Mouse (Mus musculus): ENCODE measurements around the gene Spata25. TPM values are rescaled to one million over a fixed set of nuclear protein-coding genes. Genes with fewer than 3 reads are reported as not detected.
"Not testable (repeated sequence)": the region's sequence is repeated elsewhere in the genome, so short reads cannot be mapped to it uniquely, and the experiment has no call there.

Gene Spata25
- polyA plus RNA-seq, 1 experiment = 4.5 TPM

GRCm38 (mm10) chr2:164868491-164868890 lies 40.2 kb upstream of the Spata25 start:
- H3K27ac ChIP-seq (ENCODE audit: control insufficient read depth, insufficient read depth, low read length) = no peak overlapping the region; the same call in 1 of the 2 replicates
- H3K27me3 ChIP-seq (ENCODE audit: control insufficient read depth, insufficient read depth, low read length) = no peaks in the 10 kb centered on the region
- peaks cover 12% of the 10 kb centered on the region for H3K4me1 ChIP-seq (replicated peaks; ENCODE audit: control insufficient read depth, insufficient read depth, low read length)
- no peak for TF ChIP-seq CTCF (IDR thresholded peaks at IDR 0.05; ENCODE audit: borderline replicate concordance, control insufficient read depth, extremely low read depth, insufficient read depth, low read length, poor library complexity)
- no peak for TF ChIP-seq POLR2A (IDR thresholded peaks at IDR 0.05; ENCODE audit: control insufficient read depth, extremely low read depth, insufficient read depth, low read length, poor library complexity)
- WGBS = 25% methylated on average over 7 of the region's 7 CpGs
- no peak for DNase-seq
- H3K36me3 ChIP-seq (ENCODE audit: control insufficient read depth, insufficient read depth, low read length) = no peaks in the 10 kb centered on the region
- H3K4me3 ChIP-seq (ENCODE audit: control insufficient read depth, insufficient read depth, low read length) = no peak overlapping the region

- Histone ChIP-seq H3K27ac (ENCODE audit: control insufficient read depth, insufficient read depth, low read length) (no peak overlapping the region), H3K4me1 (replicated peaks; ENCODE audit: control insufficient read depth, insufficient read depth, low read length) (peaks cover 12% of the 10 kb centered on the region), H3K36me3 (ENCODE audit: control insufficient read depth, insufficient read depth, low read length) (no peaks in the 10 kb centered on the region), H3K4me3 (ENCODE audit: control insufficient read depth, insufficient read depth, low read length) (no peak overlapping the region), H3K27me3 (ENCODE audit: control insufficient read depth, insufficient read depth, low read length) (no peaks in the 10 kb centered on the region)
- DNase-seq = no peak
- TF ChIP-seq CTCF (IDR thresholded peaks at IDR 0.05; ENCODE audit: borderline replicate concordance, control insufficient read depth, extremely low read depth, insufficient read depth, low read length, poor library complexity) (peak; percentile 75; the same call in 1 of the 2 replicates), POLR2A (IDR thresholded peaks at IDR 0.05; ENCODE audit: control insufficient read depth, extremely low read depth, insufficient read depth, low read length, poor library complexity) (no peak)
- 91% methylated on average over 7 of the region's 7 CpGs for WGBS
Measured at GRCm38 (mm10) chr2:164867566-164867965, 39.2 kb upstream of the Spata25 start.

- no peak for DNase-seq
Measured at GRCm38 (mm10) chr2:164866741-164867551, 38.6 kb upstream of the Spata25 start.

GRCm38 (mm10) chr2:164864593-164864992 lies 36.3 kb upstream of the Spata25 start:
- peaks cover 12% of the 10 kb centered on the region for H3K4me1 ChIP-seq (replicated peaks; ENCODE audit: control insufficient read depth, insufficient read depth, low read length)
- no peak for DNase-seq
- H3K27me3 ChIP-seq (ENCODE audit: control insufficient read depth, insufficient read depth, low read length) = peaks cover 2% of the 10 kb centered on the region; the same call in 1 of the 2 replicates
- H3K4me3 ChIP-seq (ENCODE audit: control insufficient read depth, insufficient read depth, low read length) = no peak overlapping the region
- TF ChIP-seq CTCF (IDR thresholded peaks at IDR 0.05; ENCODE audit: borderline replicate concordance, control insufficient read depth, extremely low read depth, insufficient read depth, low read length, poor library complexity) (no peak), POLR2A (IDR thresholded peaks at IDR 0.05; ENCODE audit: control insufficient read depth, extremely low read depth, insufficient read depth, low read length, poor library complexity) (no peak)
- H3K27ac ChIP-seq (ENCODE audit: control insufficient read depth, insufficient read depth, low read length) = no peak overlapping the region
- no peaks in the 10 kb centered on the region for H3K36me3 ChIP-seq (ENCODE audit: control insufficient read depth, insufficient read depth, low read length)
- WGBS = 78% methylated on average over 4 of the region's 4 CpGs

More at GRCm38 (mm10) chr2:164866741-164867551, 38.6 kb upstream of the Spata25 start:
- TF ChIP-seq CTCF (IDR thresholded peaks at IDR 0.05; ENCODE audit: borderline replicate concordance, control insufficient read depth, extremely low read depth, insufficient read depth, low read length, poor library complexity) (no peak), POLR2A (IDR thresholded peaks at IDR 0.05; ENCODE audit: control insufficient read depth, extremely low read depth, insufficient read depth, low read length, poor library complexity) (no peak)
- WGBS = 53% methylated on average over 16 of the region's 16 CpGs
- Histone ChIP-seq H3K4me1 (replicated peaks; ENCODE audit: control insufficient read depth, insufficient read depth, low read length) (peaks cover 12% of the 10 kb centered on the region), H3K27ac (ENCODE audit: control insufficient read depth, insufficient read depth, low read length) (peak overlapping the region; percentile 29; the same call in 1 of the 2 replicates), H3K27me3 (ENCODE audit: control insufficient read depth, insufficient read depth, low read length) (no peaks in the 10 kb centered on the region), H3K36me3 (ENCODE audit: control insufficient read depth, insufficient read depth, low read length) (no peaks in the 10 kb centered on the region), H3K4me3 (ENCODE audit: control insufficient read depth, insufficient read depth, low read length) (no peak overlapping the region)

- not testable (repeated sequence) for H3K27me3 ChIP-seq (ENCODE audit: control insufficient read depth, insufficient read depth, low read length); H3K4me1 ChIP-seq (replicated peaks; ENCODE audit: control insufficient read depth, insufficient read depth, low read length); H3K36me3 ChIP-seq (ENCODE audit: control insufficient read depth, insufficient read depth, low read length); H3K4me3 ChIP-seq (ENCODE audit: control insufficient read depth, insufficient read depth, low read length); DNase-seq; H3K27ac ChIP-seq (ENCODE audit: control insufficient read depth, insufficient read depth, low read length)
- 94% methylated on average over 9 of the region's 9 CpGs for WGBS
Measured at GRCm38 (mm10) chr2:164863411-164863810, 35.1 kb upstream of the Spata25 start.

GRCm38 (mm10) chr2:164862179-164862861 lies 34.0 kb upstream of the Spata25 start:
- Histone ChIP-seq H3K27ac (ENCODE audit: control insufficient read depth, insufficient read depth, low read length) (no peak overlapping the region; the same call in 1 of the 2 replicates), H3K4me1 (replicated peaks; ENCODE audit: control insufficient read depth, insufficient read depth, low read length) (peaks cover 14% of the 10 kb centered on the region), H3K4me3 (ENCODE audit: control insufficient read depth, insufficient read depth, low read length) (no peak overlapping the region), H3K36me3 (ENCODE audit: control insufficient read depth, insufficient read depth, low read length) (no peaks in the 10 kb centered on the region), H3K27me3 (ENCODE audit: control insufficient read depth, insufficient read depth, low read length) (peaks cover 8% of the 10 kb centered on the region)
- 22% methylated on average over 9 of the region's 9 CpGs for WGBS
- no peak for DNase-seq
- TF ChIP-seq CTCF (IDR thresholded peaks at IDR 0.05; ENCODE audit: borderline replicate concordance, control insufficient read depth, extremely low read depth, insufficient read depth, low read length, poor library complexity) = no peak
- no peak for TF ChIP-seq POLR2A (IDR thresholded peaks at IDR 0.05; ENCODE audit: control insufficient read depth, extremely low read depth, insufficient read depth, low read length, poor library complexity)
